Mouse (Mus musculus): ENCODE measurements at regions not wholly inside any gene's neighbourhood (a gene's known extent, or its start where the extent isn't known, plus 50 kb on each side); places are given as distances from the start of the nearest gene placed in this dataset.
A peak's percentile ranks its signal among the peaks of the same experiment; 100 is the strongest.

DNA sequence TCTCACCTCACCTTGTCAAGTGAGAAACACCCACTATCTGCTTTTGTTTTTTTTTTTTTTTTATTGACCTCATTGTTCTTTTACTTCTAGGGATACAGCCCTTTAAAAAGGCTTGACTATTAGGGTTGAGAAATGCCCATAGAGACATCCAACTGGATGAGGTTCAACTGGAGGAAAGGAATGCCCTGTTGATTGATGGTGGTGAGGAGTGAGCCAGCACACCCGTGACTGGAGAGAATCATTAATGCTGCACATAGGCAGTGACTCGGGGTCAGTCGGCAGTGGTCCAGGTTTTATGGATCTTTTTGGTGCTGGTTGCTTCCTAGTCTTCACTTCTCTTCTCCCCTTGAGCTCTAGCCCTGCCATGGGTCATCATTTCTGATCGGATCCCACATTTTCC lies 82.9 kb upstream of the Cryz start:
- DNase-seq (ENCODE audit: low spot score in 2 of 2) = no peak
- intact Hi-C loops (cut with DNase I) = no loop called here

DNA sequence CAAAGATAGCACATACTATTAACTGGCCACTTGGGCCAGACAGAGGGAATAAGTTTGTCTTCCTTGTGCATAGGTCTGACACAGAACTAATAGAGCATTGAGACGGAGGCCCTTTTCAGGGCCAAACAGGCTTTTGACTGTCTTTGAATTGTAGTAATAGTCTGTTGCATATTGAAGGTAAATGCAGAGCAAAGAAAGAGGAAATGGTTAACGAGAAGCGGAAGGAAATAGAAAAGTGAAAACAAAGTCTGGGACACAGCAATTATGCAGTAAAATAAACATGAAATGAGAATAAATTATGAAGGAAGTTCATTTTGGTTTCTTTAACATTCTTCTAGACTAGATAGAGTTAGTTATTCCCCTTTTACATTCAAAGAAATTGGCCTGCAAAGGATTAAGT lies 86.4 kb upstream of the Cryz start:
- no peak for DNase-seq (ENCODE audit: low spot score in 2 of 2)
- intact Hi-C loops (cut with DNase I) = no loop called here

DNA sequence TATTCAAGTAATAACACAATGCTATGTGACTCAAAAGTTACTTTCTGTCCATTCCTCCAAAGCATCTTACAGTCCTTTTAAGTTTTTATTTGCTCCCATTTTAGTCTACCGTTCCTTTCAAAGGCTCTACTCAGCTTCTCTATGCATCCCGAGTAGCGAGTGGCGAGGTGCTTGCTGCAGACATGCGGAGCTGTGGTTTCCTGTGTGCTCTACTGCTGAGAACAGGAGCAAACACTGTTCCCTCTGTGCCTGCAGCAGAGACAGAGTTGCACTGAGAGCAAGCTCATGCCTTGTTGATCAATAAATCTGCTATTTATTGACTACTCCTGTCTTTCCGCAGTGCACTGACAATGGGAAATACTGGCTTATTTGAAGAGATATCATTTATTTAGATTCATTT lies 87.1 kb upstream of the Cryz start:
- no peak for DNase-seq (ENCODE audit: low spot score in 2 of 2)
- intact Hi-C loops (cut with DNase I) = no loop called here

DNA sequence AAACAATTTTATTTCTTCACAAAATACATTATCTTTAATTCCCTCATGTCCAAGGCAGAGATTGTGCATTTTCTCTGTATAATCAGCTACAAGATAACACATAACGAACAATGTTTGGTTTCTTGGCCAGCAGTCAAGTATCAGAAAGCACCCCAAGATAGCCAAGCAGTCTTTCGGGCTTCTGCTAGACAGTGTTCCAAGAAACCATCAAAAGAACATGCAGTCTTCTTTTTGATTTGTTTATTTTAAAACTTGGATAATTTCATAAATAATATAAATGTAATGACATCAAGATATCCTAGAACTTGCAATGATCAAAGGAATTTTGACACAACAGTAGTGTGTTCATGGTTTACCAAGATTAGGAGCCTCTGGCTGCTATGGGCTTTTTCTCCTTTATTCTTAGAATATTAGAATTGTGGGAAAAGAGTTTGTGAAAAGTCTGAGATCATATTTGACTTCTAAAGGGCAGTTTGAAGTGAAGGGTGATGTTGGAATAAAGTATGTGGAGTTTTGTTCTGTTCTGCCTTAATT lies 103.1 kb upstream of the Cryz start:
- no peak for DNase-seq (ENCODE audit: low spot score in 2 of 2)

DNA sequence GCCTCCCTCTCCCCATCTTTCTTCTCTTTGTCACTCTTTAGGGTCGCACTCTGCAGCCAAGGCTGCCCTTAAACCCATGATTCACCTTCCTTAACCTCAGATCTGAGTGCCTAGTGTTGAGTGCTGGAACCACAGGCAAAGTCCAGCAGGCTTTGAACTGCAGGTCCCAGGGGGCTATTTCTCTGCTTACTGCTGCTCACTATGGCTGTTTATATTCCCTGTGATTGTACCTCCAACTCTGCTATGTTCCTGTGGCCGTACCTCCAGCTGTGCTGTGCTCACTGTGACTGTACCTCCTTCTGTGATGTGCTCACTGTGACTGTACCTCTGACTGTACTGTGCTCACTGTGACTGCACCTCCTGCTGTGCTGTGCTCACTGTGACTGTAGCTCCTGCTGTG lies 124.1 kb upstream of the Cryz start:
- intact Hi-C loops (cut with DNase I) = no loop called here
- DNase-seq (ENCODE audit: low spot score in 2 of 2) = no peak

More for the DNA sequence above, 103.1 kb upstream of the Cryz start:
- intact Hi-C loops (cut with DNase I) = no loop called here

DNA sequence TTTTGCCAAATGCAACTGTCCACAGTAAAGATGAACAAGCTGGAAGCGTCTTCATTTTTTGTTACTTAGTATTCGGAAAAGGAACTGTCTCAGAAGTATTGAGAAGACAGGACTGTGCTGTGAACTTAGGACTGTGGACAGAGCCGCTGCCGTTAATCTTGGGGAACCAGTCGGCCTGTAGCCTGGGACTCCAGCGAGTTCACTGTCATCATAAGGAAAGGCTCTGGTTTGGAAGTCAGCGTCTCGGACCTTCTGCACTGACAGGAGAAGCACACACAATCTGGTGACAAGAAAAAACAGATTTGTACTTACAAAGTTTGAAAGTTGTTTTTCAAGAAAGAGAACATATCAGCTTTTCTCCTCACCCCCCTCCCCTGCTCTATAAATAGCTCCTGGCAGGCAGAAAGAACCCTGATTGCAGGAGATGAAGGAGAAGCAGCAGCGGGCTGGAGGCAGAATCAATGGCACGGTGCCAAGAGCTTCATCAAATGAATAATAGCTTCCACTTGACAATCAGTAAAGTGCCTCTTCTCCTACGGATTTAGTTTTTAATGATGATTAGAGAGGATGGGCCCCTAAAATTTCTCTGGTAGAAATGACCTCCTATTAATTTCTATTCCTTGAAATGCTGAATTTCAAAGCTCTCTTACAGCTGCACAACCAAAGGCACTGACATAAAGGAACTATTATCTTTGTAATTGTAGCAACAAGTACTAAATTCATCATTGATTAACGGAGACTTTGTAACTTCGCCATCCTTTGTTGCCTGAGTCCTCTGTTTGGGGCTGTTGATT lies 128.7 kb upstream of the Cryz start:
- DNase-seq (ENCODE audit: low spot score in 2 of 2) = peak; percentile 30 to 64
- intact Hi-C loops (cut with DNase I) = no loop called here

DNA sequence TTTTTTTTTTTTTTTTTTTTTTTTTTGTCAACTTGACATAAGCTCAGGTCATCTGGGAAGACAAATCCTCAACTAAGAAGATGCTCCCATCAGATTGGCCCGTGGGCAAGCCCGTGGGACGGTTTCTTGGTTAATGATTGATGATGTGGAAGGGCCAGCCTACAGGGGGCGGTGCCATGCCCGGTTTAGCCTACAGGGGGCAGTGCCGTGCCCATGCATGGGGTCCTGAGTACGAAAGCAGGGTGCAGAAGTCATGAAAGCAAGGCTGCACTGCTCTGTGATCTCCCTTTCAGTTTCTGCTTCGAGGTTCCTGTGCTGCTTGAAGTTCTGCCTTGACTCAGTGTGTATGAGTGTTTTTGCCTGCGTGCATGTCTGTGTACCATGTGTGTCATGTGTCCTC lies 127.7 kb upstream of the Lhx8 start:
- intact Hi-C loops (cut with DNase I) = no loop called here
- DNase-seq (ENCODE audit: low spot score in 2 of 2) = no peak

DNA sequence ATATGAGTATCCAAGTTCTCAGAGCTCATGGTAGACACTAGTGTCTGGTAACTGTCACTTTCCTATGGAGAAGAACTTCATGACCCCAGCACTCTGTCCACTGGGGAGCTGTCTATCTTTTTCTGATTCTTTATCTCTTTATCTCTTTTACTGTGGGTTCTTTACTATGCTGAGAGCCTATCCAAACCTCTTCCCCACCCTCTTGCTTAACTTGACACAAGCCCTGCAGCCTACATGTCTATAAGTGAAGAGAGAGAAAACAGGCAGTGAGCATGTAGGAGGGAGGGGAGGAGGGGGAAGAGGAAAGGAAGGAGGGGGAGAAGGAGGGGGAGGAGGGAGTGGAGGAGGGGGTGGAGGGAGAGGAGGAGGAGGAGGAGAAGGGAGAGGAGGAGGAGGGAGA lies 122.6 kb upstream of the Lhx8 start:
- no peak for DNase-seq (ENCODE audit: low spot score in 2 of 2)
- intact Hi-C loops (cut with DNase I) = no loop called here

DNA sequence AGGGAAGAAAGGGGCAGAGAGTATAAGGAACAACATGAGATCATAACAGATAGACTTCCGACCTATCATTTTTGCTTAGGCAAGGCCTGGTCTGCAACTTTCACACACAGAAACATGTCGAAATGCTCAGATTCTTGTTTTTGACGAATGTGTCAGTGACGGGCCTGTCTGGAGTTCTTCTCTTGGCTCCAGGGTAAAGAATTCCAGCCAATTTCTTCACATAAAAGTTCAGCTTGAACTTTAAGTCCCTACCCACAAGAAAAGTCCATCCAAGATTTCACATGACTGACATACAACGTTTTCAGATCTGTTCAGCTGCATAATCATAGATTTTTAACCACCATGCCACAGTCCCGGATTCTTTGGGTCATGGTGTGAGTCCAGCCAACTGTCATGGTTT lies 122.1 kb upstream of the Lhx8 start:
- no peak for DNase-seq (ENCODE audit: low spot score in 2 of 2)
- intact Hi-C loops (cut with DNase I) = no loop called here

DNA sequence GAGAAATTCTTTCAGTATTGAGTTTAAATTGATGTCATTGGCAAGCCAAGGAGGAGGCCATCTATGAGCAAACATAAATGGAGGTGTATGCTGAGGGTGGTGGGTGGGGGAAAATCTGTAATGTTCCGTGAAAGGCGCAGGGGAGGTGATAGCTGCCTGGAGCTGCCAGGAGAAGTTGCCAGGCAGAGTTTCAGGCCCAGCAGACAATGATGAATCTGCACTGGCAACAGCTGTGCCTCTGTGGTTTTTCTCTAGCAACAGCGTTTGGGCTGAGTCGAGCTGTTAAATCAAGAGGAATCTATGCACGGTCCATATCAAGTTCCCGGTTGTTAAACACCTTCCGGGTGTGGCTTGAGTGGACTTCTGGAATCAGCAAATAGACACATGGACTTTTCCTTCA lies 120.7 kb upstream of the Lhx8 start:
- intact Hi-C loops (cut with DNase I) = no loop called here
- peak in 1 of 2 experiments; percentile 30 for DNase-seq (ENCODE audit: low spot score in 2 of 2)

DNA sequence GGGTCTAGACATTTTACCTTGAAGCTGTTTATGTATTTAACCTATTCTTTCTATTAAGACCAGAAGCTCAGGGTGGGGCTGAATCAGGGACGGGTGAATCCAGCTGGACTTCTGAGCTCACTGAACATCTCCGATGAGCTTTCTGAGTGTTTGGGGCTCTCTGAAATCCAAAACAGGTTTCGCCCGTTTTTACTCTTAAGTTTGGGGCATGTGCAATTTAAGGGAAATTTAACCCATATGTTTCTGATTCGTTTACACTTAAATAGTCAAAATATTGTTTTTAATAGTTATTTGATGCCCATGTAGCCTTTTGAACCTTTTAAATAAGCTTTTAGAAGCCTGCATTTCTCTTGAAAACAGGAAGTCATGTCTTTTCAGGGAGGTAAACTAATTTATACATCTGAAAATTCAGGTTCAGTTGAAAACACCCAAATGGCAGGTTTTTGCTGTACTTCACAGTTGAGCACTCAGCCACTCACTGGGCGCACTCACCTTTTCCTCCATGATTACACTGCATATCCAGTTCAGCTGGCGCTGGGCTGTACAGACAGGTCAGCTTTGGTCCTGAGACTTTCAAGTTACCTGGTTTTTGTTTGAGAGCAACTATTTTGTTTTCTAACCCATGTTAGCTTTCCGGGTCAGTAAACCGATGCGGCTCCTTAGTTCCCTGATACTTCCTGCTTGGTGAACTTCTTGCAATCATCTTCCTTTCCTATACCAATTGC lies 113.1 kb upstream of the Lhx8 start:
- intact Hi-C loops (cut with DNase I) = no loop called here
- no peak for DNase-seq (ENCODE audit: low spot score in 2 of 2)

DNA sequence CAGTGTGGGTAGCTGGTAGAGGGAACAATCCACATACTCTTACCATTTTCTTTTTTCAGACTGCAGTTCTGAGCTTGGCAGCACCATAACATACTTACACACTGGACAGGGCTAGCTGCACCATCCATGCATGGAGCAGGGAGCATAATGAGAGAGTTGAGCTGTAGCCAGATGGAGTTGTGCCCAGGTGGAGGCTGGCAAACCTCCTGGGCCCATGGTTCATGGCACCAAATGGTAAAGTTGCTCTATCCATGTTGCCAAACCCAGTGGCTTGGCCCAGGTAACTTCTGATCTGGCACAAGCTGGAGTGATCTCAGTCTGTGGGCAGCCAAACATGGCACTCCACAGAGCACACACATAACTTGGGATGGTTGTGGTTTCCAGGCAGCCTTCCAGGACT lies 111.0 kb upstream of the Lhx8 start:
- DNase-seq (ENCODE audit: low spot score in 2 of 2) = no peak

DNA sequence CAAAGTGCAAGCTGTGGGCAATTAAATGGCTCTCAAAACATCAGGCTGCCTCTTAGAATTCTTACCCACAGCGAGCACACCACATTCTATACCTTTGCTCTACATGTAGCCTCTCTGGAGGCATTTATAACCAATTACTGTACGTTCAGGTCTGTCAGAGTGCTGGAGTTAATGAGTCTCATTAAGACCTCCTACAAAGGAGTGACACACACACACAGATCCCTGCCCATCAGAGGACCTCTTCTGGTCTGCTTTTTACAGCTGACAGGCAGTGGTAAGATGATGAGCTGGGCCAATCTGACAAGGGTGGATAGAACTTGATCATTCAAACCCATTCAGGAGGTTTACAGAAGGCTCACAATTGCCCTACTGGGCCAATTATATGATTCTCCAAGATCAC lies 110.4 kb upstream of the Lhx8 start:
- no peak for DNase-seq (ENCODE audit: low spot score in 2 of 2)

More for the DNA sequence above, 111.0 kb upstream of the Lhx8 start:
- intact Hi-C loops (cut with DNase I) = no loop called here

DNA sequence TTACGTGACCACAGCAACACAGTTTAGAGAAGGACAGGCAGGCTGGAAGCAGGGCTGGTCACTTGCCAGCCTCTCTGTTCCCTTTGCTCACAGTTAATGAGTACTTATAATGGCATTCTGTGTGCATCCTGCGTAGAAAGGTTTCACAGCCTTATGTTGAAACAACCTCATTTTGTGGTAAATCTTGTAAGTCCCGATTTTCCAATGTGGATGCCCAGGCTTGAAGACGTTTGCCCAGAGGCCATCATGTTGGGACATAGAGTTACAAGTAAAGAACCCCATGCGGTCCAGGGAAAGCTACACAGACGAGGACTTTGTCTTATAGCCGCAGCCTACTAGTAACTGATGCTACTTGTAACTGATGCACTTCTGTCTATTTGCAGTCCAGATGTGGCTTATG lies 100.4 kb upstream of the Lhx8 start:
- no peak for DNase-seq (ENCODE audit: low spot score in 2 of 2)
- intact Hi-C loops (cut with DNase I) = no loop called here

More for the DNA sequence above, 110.4 kb upstream of the Lhx8 start:
- intact Hi-C loops (cut with DNase I) = no loop called here

DNA sequence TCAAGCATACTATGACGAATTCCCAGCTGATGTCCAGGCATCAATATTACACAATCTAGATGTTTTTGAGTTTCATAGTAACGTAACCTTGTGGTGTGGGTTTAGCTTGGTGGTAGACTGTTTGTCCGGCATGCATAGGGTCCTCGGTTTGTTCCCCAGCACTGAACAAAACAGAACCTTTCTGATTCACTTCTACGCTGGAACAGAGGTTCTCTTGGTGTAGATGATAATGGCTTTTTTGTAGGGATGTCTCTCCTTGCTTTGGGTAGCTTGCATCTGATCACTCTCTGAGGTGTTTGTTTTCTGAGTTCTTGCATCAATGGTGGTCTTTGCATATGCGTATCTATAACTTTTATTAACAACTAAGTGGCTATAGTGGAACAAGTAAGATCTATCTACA lies 99.2 kb upstream of the Lhx8 start:
- intact Hi-C loops (cut with DNase I) = no loop called here
- DNase-seq (ENCODE audit: low spot score in 2 of 2) = no peak

DNA sequence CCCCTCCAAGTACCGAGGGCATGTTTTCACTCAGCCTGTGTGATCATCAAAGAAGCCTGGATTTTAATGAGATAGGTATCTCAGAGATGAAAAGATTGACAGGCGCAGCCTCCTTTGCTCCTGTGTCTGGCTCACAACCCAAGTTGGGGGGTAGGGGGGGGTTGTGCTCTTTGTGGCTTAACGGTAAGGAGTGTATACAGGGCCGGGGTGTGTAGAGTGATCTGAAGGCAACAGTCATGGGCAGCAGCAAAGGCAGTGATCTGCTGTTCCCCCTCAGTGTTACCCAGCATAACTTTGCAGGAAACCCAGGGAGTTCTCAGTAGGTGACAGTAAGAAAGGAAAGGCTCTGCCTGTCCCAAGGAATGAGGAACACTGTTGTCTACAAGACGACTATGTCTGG lies 94.1 kb upstream of the Lhx8 start:
- intact Hi-C loops (cut with DNase I) = no loop called here
- no peak for DNase-seq (ENCODE audit: low spot score in 2 of 2)

DNA sequence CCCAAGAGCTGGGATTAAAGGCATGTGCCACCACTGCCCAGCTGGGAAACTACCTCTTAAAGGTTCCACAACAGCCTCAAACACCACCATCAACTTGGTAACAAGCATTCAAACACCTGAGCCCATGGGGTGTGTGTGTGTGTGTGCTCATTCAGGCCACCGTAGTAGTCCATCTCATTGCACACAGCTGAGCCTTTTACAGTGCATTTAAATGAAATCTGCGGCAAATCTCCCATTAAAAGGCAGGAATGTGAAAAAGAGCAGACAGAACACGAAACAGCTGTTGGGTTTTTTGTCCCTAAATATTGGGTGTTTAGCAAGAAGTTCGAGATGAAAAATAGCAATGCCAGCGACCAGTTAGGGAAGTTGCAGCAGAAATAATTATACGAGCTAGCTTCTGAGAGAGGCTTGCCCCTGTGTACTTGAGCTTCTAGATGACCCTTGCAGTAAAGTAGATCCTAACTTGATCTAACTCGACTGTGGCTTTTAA lies 91.0 kb upstream of the Lhx8 start:
- intact Hi-C loops (cut with DNase I) = no loop called here

DNA sequence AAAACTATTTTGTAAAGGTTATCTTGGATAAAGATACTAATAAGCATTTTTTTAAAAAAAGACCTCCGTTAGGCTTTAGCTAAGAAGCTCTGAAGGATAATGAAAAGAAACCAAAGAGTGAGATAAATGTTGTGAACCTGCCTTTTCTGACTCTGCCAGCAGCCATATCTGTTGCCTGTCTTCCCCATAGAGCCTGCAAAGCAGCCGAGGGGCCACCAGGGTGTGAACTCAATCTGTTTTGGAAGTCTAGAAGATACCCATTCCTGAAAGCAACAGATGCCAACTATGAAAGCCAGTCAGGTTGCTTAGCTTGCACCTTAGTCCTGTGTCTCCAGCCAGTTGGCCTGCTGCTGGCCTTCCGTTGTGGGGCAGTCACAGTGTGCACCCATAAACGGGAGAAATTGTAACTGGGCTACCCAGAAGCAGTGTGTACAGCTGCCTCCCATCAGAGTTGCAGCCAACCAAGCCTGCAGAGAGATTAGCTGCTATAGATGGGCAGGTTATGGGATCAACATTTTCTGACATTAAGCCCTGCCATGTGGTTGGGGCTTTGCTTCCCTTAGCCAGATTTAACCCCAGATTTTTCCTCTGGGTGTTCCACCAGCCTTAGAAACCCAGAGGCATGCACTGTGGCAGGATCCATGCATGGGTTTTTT lies 87.8 kb upstream of the Lhx8 start:
- intact Hi-C loops (cut with DNase I) = no loop called here
- DNase-seq (ENCODE audit: low spot score in 2 of 2) = no peak

More for the DNA sequence above, 91.0 kb upstream of the Lhx8 start:
- no peak for DNase-seq (ENCODE audit: low spot score in 2 of 2)

DNA sequence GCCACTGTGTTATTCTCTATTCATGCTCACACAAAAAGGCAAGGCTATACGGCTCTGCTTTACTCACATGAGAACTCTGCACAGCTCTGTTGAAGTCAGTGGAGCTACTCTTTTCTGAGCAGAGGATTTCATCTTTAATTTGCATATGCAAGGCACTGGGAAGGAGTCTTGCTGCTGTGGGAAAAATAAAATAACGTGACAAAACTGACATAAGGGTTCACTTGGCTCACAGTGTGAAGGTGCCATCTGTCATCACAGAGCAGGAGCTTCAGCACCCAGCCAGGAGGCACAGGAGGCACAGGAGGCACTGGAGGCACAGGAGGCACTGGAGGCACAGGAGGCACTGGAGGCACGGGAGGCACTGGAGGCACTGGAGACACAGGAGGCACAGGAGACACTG lies 83.9 kb upstream of the Lhx8 start:
- intact Hi-C loops (cut with DNase I) = no loop called here
- DNase-seq (ENCODE audit: low spot score in 2 of 2) = no peak

DNA sequence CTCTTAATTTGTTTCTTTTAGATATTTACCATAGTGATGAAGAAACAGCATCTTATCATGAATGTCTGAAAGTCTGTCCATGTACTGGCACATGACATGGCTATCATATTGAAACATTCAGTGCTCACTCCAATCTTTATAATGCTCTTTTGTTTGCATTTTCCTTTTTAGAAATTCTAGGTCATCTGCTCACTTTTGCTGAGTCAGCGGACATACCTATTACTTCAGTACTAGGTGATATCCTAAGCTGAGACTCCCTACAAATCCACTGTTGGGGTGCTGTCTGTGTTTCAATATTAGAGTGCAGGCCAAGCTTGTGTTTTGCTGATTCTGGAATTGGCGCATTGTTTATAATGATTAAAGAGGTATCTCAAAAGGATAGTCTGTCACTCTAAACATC lies 79.8 kb upstream of the Lhx8 start:
- DNase-seq (ENCODE audit: low spot score in 2 of 2) = no peak
- intact Hi-C loops (cut with DNase I) = no loop called here
